Mouse (Mus musculus) bone marrow macrophage, adult 2 months (primary cell): ENCODE results near the gene Mael.

Experiments
- CTCF ChIP-seq: IDR thresholded peaks from 2 replicates; pipeline ENCODE4 v1.5.1; 2012; ENCODE audit warnings: low read depth, mild to moderate bottlenecking, low read length, moderate library complexity
- POLR2A ChIP-seq: IDR thresholded peaks from 2 replicates; pipeline ENCODE4 v1.6.1; 2012; ENCODE audit warnings: mild to moderate bottlenecking, low read depth, low read length, borderline replicate concordance

GRCm38 (mm10) chr1:166168017-166168416 lies 70.5 kb downstream of the Mael start:
- TF ChIP-seq CTCF: no peak
- TF ChIP-seq POLR2A: no peak
